Mouse (Mus musculus): Measurements from ENCODE around the gene Tpsb2. TPM values are rescaled to one million over a fixed set of nuclear protein-coding genes. Genes with fewer than 3 reads are reported as not detected.

The Tpsb2 gene
- polyA plus RNA-seq (2012; rRNA removed) = 1.6 and 1.8 TPM in 2 replicates

DNA sequence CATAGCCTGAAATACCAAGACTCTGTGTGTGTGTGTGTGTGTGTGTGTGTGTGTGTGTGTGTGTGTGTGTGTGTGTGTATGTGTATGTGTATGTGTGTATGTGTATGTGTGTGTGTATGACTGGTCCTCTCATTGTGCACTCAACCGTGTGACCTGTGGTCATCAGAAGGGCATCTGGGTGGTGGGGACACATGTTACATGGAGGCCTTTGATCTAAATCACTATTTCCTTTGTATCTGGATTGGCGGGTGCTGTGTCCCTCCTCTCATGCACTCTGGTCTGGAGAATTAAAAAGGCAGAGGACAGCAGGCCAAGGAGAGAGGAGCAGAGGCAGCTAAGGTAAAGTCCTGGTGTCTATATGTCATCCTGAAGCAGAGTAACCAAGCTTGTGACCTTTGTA, at the start of gene Tpsb2:
Gene Tpsb2 (plus strand): TSS at position 301 of the 400 bp plus-strand sequence.

GRCm38 (mm10) chr17:25318354-25318753, 47.8 kb upstream of the Tpsb2 start, which contains the start of gene Prss29:
Gene Prss29, plus strand, starts transcription at chr17:25318654.

DNA sequence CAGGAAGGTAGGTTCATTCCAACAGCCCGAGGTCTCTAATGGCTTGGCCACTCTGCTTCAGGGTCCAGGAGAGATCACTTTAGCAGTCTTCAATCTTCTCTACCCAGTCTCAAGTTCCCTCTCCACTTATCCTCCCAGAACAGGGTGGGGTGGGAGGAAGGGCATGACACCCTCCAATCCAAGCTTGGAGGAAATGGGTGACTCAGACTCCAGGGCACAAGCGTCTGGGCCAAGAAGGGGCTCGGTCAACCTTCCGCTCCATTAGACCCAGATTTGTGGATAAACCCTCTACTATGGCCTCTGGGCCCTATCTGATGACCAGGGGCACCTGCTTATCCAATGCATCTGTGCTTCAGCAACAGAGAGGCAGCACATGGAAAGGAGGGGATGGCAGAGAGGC, 20.6 kb upstream of the Tpsb2 start, which contains the start of gene Tpsab1:
Gene Tpsab1 (minus strand): TSS at position 101 of the 400 bp plus-strand sequence.

GRCm38 (mm10) chr17:25368973-25369372, 2.9 kb downstream of the Tpsb2 start, which contains the start of gene Tpsg1:
Gene Tpsg1, plus strand, starts transcription at chr17:25369273.

Other genes with a start within 250 kb of the Tpsb2 start
- 0.13 and 0.14 TPM in 2 replicates for gene Ptx4, start 245.5 kb upstream of the Tpsb2 start, polyA plus RNA-seq (2012; rRNA removed)
- gene Clcn7, start 232.9 kb upstream of the Tpsb2 start, polyA plus RNA-seq (2012; rRNA removed) = 24.7 and 25.7 TPM in 2 replicates
- gene Ccdc154, start 203.8 kb upstream of the Tpsb2 start, polyA plus RNA-seq (2012; rRNA removed) = not detected in 2 replicates
- gene Gm38655, start 190.8 kb upstream of the Tpsb2 start, polyA plus RNA-seq (2012; rRNA removed) = 0.30 TPM in 1 of 2 replicates, not detected in the other
- gene BC003965, start 181.8 kb upstream of the Tpsb2 start, polyA plus RNA-seq (2012; rRNA removed) = 13.6 and 15.0 TPM in 2 replicates
- 11.5 and 12.7 TPM in 2 replicates for gene Unkl, start 177.9 kb upstream of the Tpsb2 start, polyA plus RNA-seq (2012; rRNA removed)
- 26.5 and 30.4 TPM in 2 replicates for gene Gnptg, start 126.2 kb upstream of the Tpsb2 start, polyA plus RNA-seq (2012; rRNA removed)
- 13.5 and 16.3 TPM in 2 replicates for gene Tsr3, start 126.1 kb upstream of the Tpsb2 start, polyA plus RNA-seq (2012; rRNA removed)
- gene Baiap3, start 109.9 kb upstream of the Tpsb2 start, polyA plus RNA-seq (2012; rRNA removed) = 11.4 and 13.3 TPM in 2 replicates
- gene Ube2i, start 91.7 kb upstream of the Tpsb2 start, polyA plus RNA-seq (2012; rRNA removed) = 80.8 and 81.0 TPM in 2 replicates
- gene Prss34, start 67.9 kb upstream of the Tpsb2 start, polyA plus RNA-seq (2012; rRNA removed) = not detected in 2 replicates
- gene Prss28, start 57.7 kb upstream of the Tpsb2 start, polyA plus RNA-seq (2012; rRNA removed) = not detected in 2 replicates
- gene Prss29, start 47.7 kb upstream of the Tpsb2 start, polyA plus RNA-seq (2012; rRNA removed) = not detected in 2 replicates
- not detected in 2 replicates for gene Tpsab1, start 20.7 kb upstream of the Tpsb2 start, polyA plus RNA-seq (2012; rRNA removed)
- gene Tpsg1, start 3.0 kb downstream of the Tpsb2 start, polyA plus RNA-seq (2012; rRNA removed) = 180 and 201 TPM in 2 replicates
- 56.5 and 61.8 TPM in 2 replicates for gene Cacna1h, start 67.5 kb downstream of the Tpsb2 start, polyA plus RNA-seq (2012; rRNA removed)
- 0.16 and 0.48 TPM in 2 replicates for gene Tekt4, start 88.3 kb downstream of the Tpsb2 start, polyA plus RNA-seq (2012; rRNA removed)
- gene Sstr5, start 131.0 kb downstream of the Tpsb2 start, polyA plus RNA-seq (2012; rRNA removed) = 0.56 and 1.00 TPM in 2 replicates
- gene Sox8, start 204.4 kb downstream of the Tpsb2 start, polyA plus RNA-seq (2012; rRNA removed) = 1.0 and 1.8 TPM in 2 replicates
- gene Lmf1, start 212.8 kb downstream of the Tpsb2 start, polyA plus RNA-seq (2012; rRNA removed) = 20.6 and 23.5 TPM in 2 replicates